Mouse (Mus musculus): ENCODE data around the gene Ubr4. TPM values are rescaled to one million over a fixed set of nuclear protein-coding genes. Genes with fewer than 3 reads are reported as not detected.

Gene Ubr4
- total RNA-seq, 2 experiments from 2014 or later = 79.4 to 164 TPM

- ATAC-seq (replicated peaks; ENCODE audit: low FRiP score, low TSS enrichment, poor library complexity, severe bottlenecking) = no peak
Observed at GRCm38 (mm10) chr4:139417868-139418267, 65.5 kb downstream of the Ubr4 start.

- ATAC-seq (replicated peaks; ENCODE audit: low FRiP score, low TSS enrichment, poor library complexity, severe bottlenecking) = no peak
Observed at GRCm38 (mm10) chr4:139421621-139422020, 69.2 kb downstream of the Ubr4 start.

- no peak for ATAC-seq (replicated peaks; ENCODE audit: low FRiP score, low TSS enrichment, poor library complexity, severe bottlenecking)
Observed at GRCm38 (mm10) chr4:139422409-139422808, 70.0 kb downstream of the Ubr4 start.

GRCm38 (mm10) chr4:139423270-139423669 is 70.9 kb downstream of the Ubr4 start:
- no peak for ATAC-seq (replicated peaks; ENCODE audit: low FRiP score, low TSS enrichment, poor library complexity, severe bottlenecking)

- ATAC-seq (replicated peaks; ENCODE audit: low FRiP score, low TSS enrichment, poor library complexity, severe bottlenecking) = peak; percentile 88
Observed at GRCm38 (mm10) chr4:139430176-139430575, 77.8 kb downstream of the Ubr4 start.

- ATAC-seq (replicated peaks; ENCODE audit: low FRiP score, low TSS enrichment, poor library complexity, severe bottlenecking) = no peak
Observed at GRCm38 (mm10) chr4:139430891-139431290, 78.5 kb downstream of the Ubr4 start.

GRCm38 (mm10) chr4:139432966-139433765 is 80.8 kb downstream of the Ubr4 start:
- no peak for ATAC-seq (replicated peaks; ENCODE audit: low FRiP score, low TSS enrichment, poor library complexity, severe bottlenecking)

- no peak for ATAC-seq (replicated peaks; ENCODE audit: low FRiP score, low TSS enrichment, poor library complexity, severe bottlenecking)
Observed at GRCm38 (mm10) chr4:139441244-139441643, 88.8 kb downstream of the Ubr4 start.

- ATAC-seq (replicated peaks; ENCODE audit: low FRiP score, low TSS enrichment, poor library complexity, severe bottlenecking) = no peak
Observed at GRCm38 (mm10) chr4:139441806-139442205, 89.4 kb downstream of the Ubr4 start.

GRCm38 (mm10) chr4:139442391-139443355 is 90.3 kb downstream of the Ubr4 start:
- ATAC-seq (replicated peaks; ENCODE audit: low FRiP score, low TSS enrichment, poor library complexity, severe bottlenecking) = no peak

- no peak for ATAC-seq (replicated peaks; ENCODE audit: low FRiP score, low TSS enrichment, poor library complexity, severe bottlenecking)
Observed at GRCm38 (mm10) chr4:139444315-139444714, 91.9 kb downstream of the Ubr4 start.

- no peak for ATAC-seq (replicated peaks; ENCODE audit: low FRiP score, low TSS enrichment, poor library complexity, severe bottlenecking)
Observed at GRCm38 (mm10) chr4:139446176-139446575, 93.8 kb downstream of the Ubr4 start.

- ATAC-seq (replicated peaks; ENCODE audit: low FRiP score, low TSS enrichment, poor library complexity, severe bottlenecking) = peak; percentile 67
Observed at GRCm38 (mm10) chr4:139446731-139447675, 94.6 kb downstream of the Ubr4 start.

GRCm38 (mm10) chr4:139452944-139453700 is 100.7 kb downstream of the Ubr4 start:
- no peak for ATAC-seq (replicated peaks; ENCODE audit: low FRiP score, low TSS enrichment, poor library complexity, severe bottlenecking)

- no peak for ATAC-seq (replicated peaks; ENCODE audit: low FRiP score, low TSS enrichment, poor library complexity, severe bottlenecking)
Observed at GRCm38 (mm10) chr4:139454339-139454738, 101.9 kb downstream of the Ubr4 start.

GRCm38 (mm10) chr4:139459970-139460369 is 107.6 kb downstream of the Ubr4 start:
- no peak for ATAC-seq (replicated peaks; ENCODE audit: low FRiP score, low TSS enrichment, poor library complexity, severe bottlenecking)

- no peak for ATAC-seq (replicated peaks; ENCODE audit: low FRiP score, low TSS enrichment, poor library complexity, severe bottlenecking)
Observed at GRCm38 (mm10) chr4:139464163-139464562, 111.8 kb downstream of the Ubr4 start.

- no peak for ATAC-seq (replicated peaks; ENCODE audit: low FRiP score, low TSS enrichment, poor library complexity, severe bottlenecking)
Observed at GRCm38 (mm10) chr4:139466541-139466940, 114.1 kb downstream of the Ubr4 start.

- ATAC-seq (replicated peaks; ENCODE audit: low FRiP score, low TSS enrichment, poor library complexity, severe bottlenecking) = peak; percentile 75
Observed at GRCm38 (mm10) chr4:139470198-139470597, 117.8 kb downstream of the Ubr4 start.

All from megakaryocyte-erythroid progenitor cell, adult 5-6 weeks (primary cell).